Mouse (Mus musculus) G1E (cell line): ENCODE measurements around the gene Zfp708. TPM values are rescaled to one million over a fixed set of nuclear protein-coding genes. Genes with fewer than 3 reads are reported as not detected.
A peak's percentile ranks its signal among the peaks of the same experiment; 100 is the strongest.
"Not testable (repeated sequence)": the region's sequence is repeated elsewhere in the genome, so short reads cannot be mapped to it uniquely, and the experiment has no call there.

ENCODE experiments used
- ATAC-seq: 2 replicates; pipeline ENCODE4 v1.8.0; 2016; ENCODE audit warnings: mild to moderate bottlenecking; ENCODE audit not compliant: insufficient number of reproducible peaks, poor library complexity, low FRiP score, severe bottlenecking; ENCODE audit errors: extremely low read depth
- DNase-seq: peaks from one replicate; pipeline ENCODE4 v3.0.0; 2012; ENCODE audit warnings: low spot score
- H3K27me3 ChIP-seq: 2 replicates; pipeline ENCODE4 v1.6.1; 2012; ENCODE audit warnings: mild to moderate bottlenecking, low read length, inconsistent platforms; ENCODE audit not compliant: insufficient read depth
- H3K36me3 ChIP-seq: replicated peaks from 2 replicates; pipeline ENCODE3; 2012; ENCODE audit warnings: mild to moderate bottlenecking, inconsistent platforms
- H3K4me1 ChIP-seq: 2 replicates; pipeline ENCODE4 v1.6.1; 2012; ENCODE audit warnings: low read depth, low read length, inconsistent platforms, mixed read lengths; ENCODE audit not compliant: insufficient read depth
- H3K4me3 ChIP-seq: 2 replicates; pipeline ENCODE4 v1.5.1; 2012; ENCODE audit warnings: low read depth, mild to moderate bottlenecking, inconsistent platforms, low read length, moderate library complexity, mixed read lengths
- H3K9me3 ChIP-seq: replicated peaks from 2 replicates; pipeline ENCODE4 v1.6.1; 2012; ENCODE audit warnings: inconsistent platforms
- CTCF ChIP-seq: IDR thresholded peaks from 2 replicates; pipeline ENCODE4 v1.5.1; 2012; ENCODE audit warnings: low read depth, low read length, inconsistent platforms, mixed read lengths
- GATA1 ChIP-seq: IDR thresholded peaks from 2 replicates; pipeline ENCODE4 v1.6.1; 2012; ENCODE audit warnings: borderline replicate concordance, low read length, inconsistent platforms, mixed read lengths
- GATA2 ChIP-seq: IDR thresholded peaks from 2 replicates; pipeline ENCODE4 v1.6.1; 2012; ENCODE audit warnings: low read depth, low read length, inconsistent platforms, borderline replicate concordance
- POLR2AphosphoS5 ChIP-seq: IDR thresholded peaks from 2 replicates; pipeline ENCODE4 v1.6.1; 2012; ENCODE audit warnings: low read depth, low read length, inconsistent platforms; ENCODE audit not compliant: insufficient replicate concordance
- TAL1 ChIP-seq: conservative IDR thresholded peaks from 2 replicates; pipeline ENCODE4 v1.6.1; 2012; ENCODE audit warnings: low read depth, low read length, inconsistent platforms, mixed read lengths
- polyA plus RNA-seq: library from polyadenylated mRNA; stranded (reverse); fragments of >175 nt; gene quantifications from 2 replicates; pipeline ENCODE4 v1.2.3, GENCODE M21; 2012
- total RNA-seq, 2 experiments: library from RNA; stranded (forward) in 1 of 2; stranded (reverse) in 1 of 2; fragments of 200-1000 nt in 1 of 2; fragments of >200 nt in 1 of 2; fragmentation: Nextera tagmentation in 1 of 2; gene quantifications; 2 replicates each; pipeline ENCODE4 v1.2.3; 2014 to 2017

The Zfp708 gene
- total RNA-seq (2014; fragmentation: Nextera tagmentation) (4.6 and 5.1 TPM in 2 replicates), total RNA-seq (2017) (0.29 TPM in 1 of 2 replicates, not detected in the other), polyA plus RNA-seq (0.12 TPM in 1 of 2 replicates, not detected in the other)

- DNase-seq (no peak), ATAC-seq (no peak)
- peaks cover 23% of the 10 kb centered on the region for H3K36me3 ChIP-seq
- H3K9me3 ChIP-seq, result no peaks in the 10 kb centered on the region
- H3K4me3 ChIP-seq, result no peak within 1 kb of the TSS
- TF ChIP-seq POLR2AphosphoS5, result no peak
- peaks cover 3% of the 10 kb centered on the region; the same call in 1 of the 2 replicates for H3K4me1 ChIP-seq
- H3K27me3 ChIP-seq, result no peaks in the 10 kb centered on the region
Measured at GRCm38 (mm10) chr13:67097876-67098275, at the start of gene Zfp708. Gene Zfp708, minus strand, starts transcription at chr13:67097976.

GRCm38 (mm10) chr13:67128038-67128721, 30.4 kb upstream of the Zfp708 start:
- H3K4me1 ChIP-seq, result peaks cover 2% of the 10 kb centered on the region; the same call in 1 of the 2 replicates
- H3K9me3 ChIP-seq, result no peaks in the 10 kb centered on the region
- no peaks in the 10 kb centered on the region for H3K36me3 ChIP-seq
- DNase-seq (peak; percentile 11), ATAC-seq (peak; percentile 94)
- no peaks in the 10 kb centered on the region for H3K27me3 ChIP-seq
- peak overlapping the region; percentile 75 for H3K4me3 ChIP-seq
- TF ChIP-seq TAL1, result no peak
- TF ChIP-seq GATA1, result no peak
- TF ChIP-seq CTCF, result no peak
- no peak for TF ChIP-seq POLR2AphosphoS5
- no peak for TF ChIP-seq GATA2

- not testable (repeated sequence) for H3K27me3 ChIP-seq, H3K4me3 ChIP-seq, H3K36me3 ChIP-seq, H3K4me1 ChIP-seq, DNase-seq, ATAC-seq, H3K9me3 ChIP-seq
Measured at GRCm38 (mm10) chr13:67127507-67127906, 29.7 kb upstream of the Zfp708 start.

- DNase-seq (no peak), ATAC-seq (no peak)
- TF ChIP-seq TAL1, result no peak
- no peak for TF ChIP-seq POLR2AphosphoS5
- TF ChIP-seq GATA2, result no peak
- TF ChIP-seq CTCF, result no peak
- TF ChIP-seq GATA1, result no peak
- Histone ChIP-seq H3K4me3 (no peak overlapping the region), H3K27me3 (no peaks in the 10 kb centered on the region), H3K36me3 (no peaks in the 10 kb centered on the region), H3K4me1 (peaks cover 2% of the 10 kb centered on the region; the same call in 1 of the 2 replicates), H3K9me3 (no peaks in the 10 kb centered on the region)
Measured at GRCm38 (mm10) chr13:67124460-67124859, 26.7 kb upstream of the Zfp708 start.

- not testable (repeated sequence) for DNase-seq, H3K4me3 ChIP-seq, H3K36me3 ChIP-seq, H3K9me3 ChIP-seq, H3K4me1 ChIP-seq, ATAC-seq, H3K27me3 ChIP-seq
Measured at GRCm38 (mm10) chr13:67121360-67121759, 23.6 kb upstream of the Zfp708 start, which contains the start of gene Zfp759. Gene Zfp759, plus strand, starts transcription at chr13:67121660.

- H3K4me1 ChIP-seq, result peaks cover 12% of the 10 kb centered on the region
- not testable (repeated sequence) for DNase-seq, H3K4me3 ChIP-seq, H3K27me3 ChIP-seq, ATAC-seq, H3K36me3 ChIP-seq, H3K9me3 ChIP-seq
Measured at GRCm38 (mm10) chr13:67116163-67116562, 18.4 kb upstream of the Zfp708 start, which contains the start of gene Rslcan18. Gene Rslcan18, minus strand, starts transcription at chr13:67116263.

GRCm38 (mm10) chr13:67113287-67113686, 15.5 kb upstream of the Zfp708 start:
- H3K27me3 ChIP-seq, result no peaks in the 10 kb centered on the region; the same call in 1 of the 2 replicates
- no peaks in the 10 kb centered on the region for H3K9me3 ChIP-seq
- H3K36me3 ChIP-seq, result no peaks in the 10 kb centered on the region
- ATAC-seq (no peak), DNase-seq (no peak)
- peaks cover 16% of the 10 kb centered on the region for H3K4me1 ChIP-seq
- H3K4me3 ChIP-seq, result no peak overlapping the region
- TF ChIP-seq GATA2 (no peak), GATA1 (no peak), TAL1 (no peak), CTCF (no peak), POLR2AphosphoS5 (no peak)
